Mouse (Mus musculus) cerebellum, postnatal 4 days (tissue): ENCODE results near the gene Kdm8.
"Not testable (repeated sequence)": the region's sequence is repeated elsewhere in the genome, so short reads cannot be mapped to it uniquely, and the experiment has no call there.

Experiments
- DNase-seq, 2 experiments: peaks; one replicate each; pipeline ENCODE4 v3.0.0; 2022; ENCODE audit warnings: low spot score in 2 of 2, mixed read lengths in 1 of 2

The Kdm8 gene

DNA sequence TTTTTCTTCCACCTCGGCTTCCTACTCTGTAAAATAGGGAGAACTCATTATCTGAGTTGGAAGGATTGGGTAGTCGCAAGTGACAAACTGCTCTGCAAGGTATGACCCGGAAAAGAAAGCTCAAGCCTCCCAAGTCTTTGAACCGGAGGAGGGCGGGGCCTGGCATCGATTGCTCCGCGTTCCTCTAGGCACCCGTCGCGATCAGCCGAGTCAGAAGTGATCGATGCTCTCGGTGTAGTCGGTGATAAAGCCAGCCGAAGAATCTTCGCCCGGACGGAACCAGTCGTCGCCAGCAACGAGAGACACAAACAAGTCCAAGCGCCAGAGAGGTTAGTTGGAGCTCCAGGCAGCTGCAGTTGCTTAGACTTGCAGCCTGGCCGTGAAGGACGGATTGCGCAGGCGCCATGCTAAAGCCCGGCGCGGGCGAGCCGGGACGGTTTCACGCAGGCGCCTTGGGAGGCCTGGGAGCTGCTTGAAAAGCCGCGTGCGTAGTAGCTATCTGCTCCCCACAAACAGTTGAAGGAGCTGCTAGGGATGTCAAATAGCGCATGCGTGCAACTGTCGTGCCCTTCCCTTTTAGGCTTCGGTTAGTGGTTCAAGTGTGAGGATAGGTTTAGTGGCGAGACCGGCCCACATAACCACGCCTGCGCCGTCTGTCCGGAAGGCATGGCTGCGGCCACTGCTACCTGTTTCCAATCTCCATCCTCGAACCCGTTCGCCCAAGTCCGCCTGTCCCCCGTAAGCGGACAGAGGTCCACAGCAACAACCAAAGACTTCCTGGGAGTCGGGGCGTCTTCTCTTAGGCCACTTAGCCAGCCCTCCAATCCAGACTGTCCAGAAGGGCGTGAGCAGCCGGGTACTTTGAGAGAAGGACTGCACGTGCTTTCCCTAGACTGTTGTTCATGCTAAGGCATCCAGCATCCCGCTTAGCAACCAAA, at the start of gene Kdm8:
TSS of gene Kdm8 (plus strand) at position 213 of the 938 bp plus-strand sequence.
- peak; percentile 77 to 89 for DNase-seq

DNA sequence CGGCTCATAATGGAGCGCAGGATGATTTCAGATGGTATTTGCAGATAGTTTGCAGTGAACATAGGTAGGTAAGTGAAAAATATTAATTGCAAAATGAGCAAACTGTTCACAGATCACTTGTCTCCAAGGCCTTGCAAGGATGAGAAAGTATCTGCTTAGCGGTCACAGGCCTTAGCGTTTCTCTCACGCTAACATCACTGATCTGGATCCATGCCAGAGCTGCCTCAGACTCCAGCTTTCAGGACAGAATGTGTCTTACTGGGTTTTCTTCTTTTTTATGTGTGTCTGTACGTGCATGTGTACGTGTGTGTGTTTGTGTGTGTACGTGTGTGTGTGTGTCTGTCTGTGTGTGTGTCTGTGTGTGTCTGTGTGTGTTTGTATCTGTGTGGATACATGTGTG, 46.4 kb upstream of the Kdm8 start:
- DNase-seq: no peak

DNA sequence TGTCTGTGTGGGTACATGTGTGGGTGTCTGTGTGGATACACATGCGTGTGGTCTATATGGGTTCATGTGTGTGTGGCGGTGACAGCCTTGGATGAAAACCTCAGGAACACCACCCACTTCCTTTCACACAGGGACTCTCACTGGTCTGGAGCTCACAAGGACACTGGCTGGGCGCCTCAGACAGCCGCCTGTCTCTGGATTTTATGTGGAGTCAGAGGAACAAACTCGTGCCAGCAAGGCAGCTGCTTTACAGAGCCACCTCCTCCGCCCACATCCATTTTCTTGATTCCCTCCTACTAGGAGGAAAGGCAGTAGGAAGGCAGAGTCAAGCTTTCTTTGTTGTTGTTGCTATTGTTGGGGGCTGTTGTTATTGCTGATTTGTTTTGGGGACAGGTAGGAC, 45.8 kb upstream of the Kdm8 start:
- DNase-seq: no peak

DNA sequence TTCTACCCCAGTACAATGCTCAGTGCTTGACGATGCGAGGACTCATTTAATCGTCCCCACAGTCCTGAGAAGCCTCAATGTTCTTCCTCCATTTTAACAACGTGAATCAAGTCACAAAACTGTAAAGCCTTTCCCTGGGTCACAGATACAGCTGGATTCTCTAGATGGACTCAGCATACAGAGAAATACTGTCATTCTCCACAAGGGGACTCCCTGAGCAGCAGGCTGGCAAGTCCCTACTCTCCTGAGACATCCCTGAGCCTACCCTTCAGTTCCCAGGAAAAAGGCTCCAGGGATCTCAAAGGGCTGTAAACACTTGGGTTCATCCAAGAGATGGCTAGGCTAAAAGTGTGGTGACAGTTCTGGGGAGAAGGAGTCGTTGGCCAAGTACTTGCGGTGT, 37.3 kb upstream of the Kdm8 start:
- no peak for DNase-seq

DNA sequence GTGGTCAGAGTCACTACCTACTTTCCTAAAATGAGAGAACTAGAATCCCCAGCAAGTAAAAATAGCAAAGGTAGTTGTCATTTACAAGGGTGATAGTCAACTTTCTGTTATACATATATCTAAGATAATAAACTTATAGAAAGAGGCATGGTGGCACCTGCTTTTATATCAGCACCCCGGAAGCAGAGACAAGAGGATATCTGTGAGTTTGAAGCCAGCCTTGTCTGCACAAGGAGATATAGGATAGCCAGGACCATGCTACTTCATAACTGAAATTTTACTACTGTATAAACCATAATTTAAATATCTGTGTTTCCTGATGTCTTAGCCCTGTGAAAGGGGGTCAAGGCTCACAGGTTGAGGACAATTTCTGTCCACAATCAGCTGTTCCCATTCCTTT, 29.4 kb upstream of the Kdm8 start:
- no peak for DNase-seq

DNA sequence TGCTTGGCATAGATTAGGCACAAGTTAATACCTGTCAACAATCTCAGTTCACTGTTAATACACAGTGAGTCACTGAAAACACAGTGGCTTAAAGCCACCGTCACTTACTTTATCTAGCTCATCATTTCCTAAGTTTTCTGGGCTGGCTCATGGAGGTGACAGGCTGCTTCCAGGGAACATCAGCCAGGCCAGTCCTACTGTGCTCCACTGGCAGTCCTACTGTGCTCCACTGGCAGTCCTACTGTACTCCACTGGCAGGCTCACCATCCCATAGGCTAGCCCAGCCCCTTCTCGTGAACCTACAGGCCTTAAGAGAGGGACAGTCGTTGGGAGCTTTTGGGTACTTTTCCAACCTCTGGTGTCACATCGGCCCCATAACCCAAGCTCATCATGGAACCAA, 28.7 kb upstream of the Kdm8 start:
- no peak for DNase-seq

DNA sequence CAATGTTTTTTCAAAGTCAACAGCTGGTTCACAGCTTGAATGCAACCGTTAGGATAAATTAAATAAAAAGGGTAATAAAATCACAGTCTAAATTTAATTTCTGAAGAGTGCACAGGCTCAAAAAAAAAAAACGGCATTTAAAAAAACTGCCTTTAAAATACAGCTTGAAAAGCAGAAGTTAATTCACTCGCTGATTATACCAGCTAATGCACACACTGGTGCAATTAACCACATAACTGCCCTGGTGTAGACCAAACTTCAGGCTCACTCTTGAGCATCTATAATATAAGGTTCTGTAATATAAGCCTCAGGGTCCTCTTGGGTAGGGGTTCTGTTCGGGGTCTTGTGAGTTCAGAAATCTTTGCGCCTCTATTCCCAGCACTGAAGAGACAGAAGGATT, 27.7 kb upstream of the Kdm8 start:
- no peak for DNase-seq

DNA sequence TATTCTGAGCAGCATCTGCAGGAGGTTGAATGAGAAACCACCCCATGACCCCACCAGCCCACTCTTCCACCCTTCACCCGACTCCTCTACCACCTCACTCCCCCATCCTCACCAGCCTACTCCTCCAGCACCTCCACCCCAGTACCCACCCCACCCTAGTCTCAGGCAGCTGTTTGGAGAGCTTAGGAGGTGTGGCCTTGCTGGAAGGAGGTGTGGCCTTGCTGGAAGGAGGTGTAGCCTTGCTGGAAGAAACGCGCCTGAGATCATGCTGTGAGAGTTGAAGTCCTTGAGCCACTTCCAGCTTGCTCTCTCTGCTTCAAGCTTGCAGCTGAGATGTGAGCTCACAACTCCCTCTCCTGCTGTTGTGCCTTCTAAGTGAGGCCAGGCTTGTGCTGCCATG, 26.1 kb upstream of the Kdm8 start:
- DNase-seq: no peak

DNA sequence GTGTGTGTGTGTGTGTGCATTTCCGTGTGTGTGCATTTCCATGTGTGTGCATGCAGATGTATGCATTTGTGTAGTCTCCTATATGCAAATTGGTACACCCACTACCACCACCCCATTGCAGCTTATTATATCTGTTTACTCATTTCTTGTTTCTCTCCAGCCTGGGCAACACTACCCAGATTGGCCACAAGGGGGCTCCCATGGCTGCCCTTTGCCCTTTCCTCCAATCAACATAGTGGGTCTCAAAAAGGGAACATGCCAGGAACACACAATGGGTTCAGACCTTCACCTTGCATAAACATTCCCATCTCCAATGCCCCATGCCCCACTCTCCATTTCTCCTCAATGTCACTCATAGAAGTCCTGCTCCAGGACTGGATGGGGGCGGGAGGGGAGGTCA, 24.3 kb upstream of the Kdm8 start:
- DNase-seq: peak in 1 of 2 experiments; percentile 55

DNA sequence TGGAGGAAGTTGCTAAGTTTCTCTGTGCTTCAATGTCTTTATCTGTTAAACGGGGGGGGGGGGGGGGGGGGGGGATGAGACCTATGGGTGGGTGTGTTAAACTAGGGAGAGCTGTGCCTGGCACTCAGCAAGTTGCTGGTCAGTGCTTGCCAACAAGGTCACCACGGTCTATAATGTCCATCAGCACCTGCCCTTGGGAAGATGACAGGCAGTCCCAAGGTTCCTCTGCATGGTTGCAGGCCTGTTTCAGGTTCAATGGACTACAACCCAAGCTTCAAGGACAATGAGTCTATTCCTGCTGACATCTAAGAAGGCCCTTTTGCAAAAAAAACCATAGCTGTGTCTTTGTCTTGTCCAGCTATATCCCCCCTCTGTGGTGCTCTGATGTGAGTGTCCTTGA, 22.6 kb upstream of the Kdm8 start:
- no peak for DNase-seq

DNA sequence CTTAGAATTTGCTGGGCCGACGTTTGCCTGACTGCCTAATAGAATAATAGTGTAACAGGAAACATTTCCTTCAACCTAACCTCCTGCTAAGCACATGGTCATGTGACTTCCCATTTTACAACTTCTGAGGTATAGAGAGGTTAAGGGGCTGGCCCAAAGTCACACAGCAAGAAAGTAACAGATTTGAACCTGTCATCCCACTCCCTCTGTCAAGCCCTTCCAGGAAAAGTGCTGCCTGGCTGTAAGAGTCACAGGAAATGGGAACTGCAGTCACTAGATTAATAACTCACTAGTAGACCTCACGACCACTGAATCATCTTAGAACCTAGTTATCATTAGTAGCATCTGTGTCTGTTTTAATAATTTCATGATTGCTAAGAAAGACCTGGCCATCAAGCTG, 21.4 kb upstream of the Kdm8 start:
- no peak for DNase-seq

DNA sequence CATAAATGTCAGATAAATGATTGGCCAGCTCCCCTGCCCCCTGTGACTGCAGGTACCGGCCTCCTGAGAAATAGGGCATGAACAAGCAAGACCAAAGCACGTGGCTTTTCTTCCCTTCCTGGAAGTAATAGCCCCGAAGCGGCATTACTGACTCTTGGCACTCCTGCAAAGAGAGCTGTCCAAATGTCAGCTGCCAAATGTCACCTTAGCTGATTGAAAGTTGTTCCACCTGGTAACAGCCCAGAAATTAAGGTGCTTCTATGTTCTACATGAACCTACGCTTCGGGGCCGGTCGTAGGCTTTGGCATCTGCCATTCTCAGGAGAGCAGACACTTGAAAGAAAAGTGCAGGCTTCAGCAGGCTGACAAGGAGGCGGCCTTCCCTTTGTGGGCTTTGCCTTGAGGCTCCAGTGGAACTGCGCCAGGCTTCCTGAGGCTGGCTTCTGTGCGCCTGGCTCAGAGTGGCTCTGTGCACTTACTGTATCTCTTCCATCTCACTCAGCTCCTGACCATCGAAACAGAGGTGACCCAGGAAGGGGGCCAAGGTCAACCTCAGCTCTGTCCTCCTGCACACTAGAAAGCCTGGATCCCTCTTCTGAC, 16.9 kb upstream of the Kdm8 start:
- peak in 1 of 2 experiments; percentile 57 for DNase-seq

DNA sequence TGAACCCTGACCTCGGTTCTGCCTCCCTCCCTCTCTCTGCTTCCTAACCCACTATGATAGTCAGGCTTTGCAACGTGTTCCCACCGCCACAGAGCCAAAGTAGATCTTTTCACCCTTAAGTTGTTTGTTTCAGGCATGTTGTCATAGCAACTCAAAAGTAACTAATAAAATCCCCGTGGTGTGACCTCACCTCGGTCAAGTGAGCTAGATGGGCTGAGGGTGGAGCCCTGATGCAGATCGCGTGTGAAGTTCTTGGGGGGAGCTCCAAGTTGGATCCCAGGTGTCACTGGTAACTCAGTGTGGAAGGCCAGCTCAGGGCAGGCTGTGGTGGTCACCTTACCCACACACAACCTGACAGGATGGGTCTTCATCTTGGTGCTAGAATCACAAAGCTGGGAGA, 16.1 kb upstream of the Kdm8 start:
- no peak for DNase-seq

DNA sequence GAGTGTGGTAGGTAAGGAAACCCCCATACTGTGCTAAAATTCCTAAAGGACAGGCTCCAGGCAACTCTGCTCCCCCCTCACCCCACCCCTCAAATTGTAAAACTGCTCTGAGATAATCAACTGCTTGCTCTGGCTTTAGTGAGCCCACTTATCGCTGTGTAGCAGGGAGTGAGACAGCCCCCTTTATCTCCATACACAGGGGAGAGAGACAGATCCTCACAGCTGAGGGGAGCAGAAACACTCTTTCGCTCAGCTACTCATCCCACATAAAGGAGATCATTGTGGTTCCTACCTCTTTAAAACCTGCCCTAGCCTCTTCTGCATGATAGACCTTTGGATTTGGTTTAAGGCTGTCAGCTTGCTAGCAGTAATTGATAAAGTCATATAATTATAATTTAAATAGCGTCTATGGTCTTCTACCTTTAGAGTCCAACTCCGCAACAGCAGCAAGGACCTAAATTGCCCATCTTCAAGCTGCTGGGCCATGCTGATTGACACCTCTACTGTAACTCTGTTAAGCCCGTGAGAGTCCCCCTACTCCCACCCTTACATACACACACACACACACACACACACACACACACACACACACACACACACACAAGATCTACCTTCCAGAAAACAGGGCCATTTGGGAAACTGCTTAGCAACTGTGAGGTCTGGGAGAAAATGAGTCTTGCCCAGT, 15.5 kb upstream of the Kdm8 start:
- not testable (repeated sequence) for DNase-seq

DNA sequence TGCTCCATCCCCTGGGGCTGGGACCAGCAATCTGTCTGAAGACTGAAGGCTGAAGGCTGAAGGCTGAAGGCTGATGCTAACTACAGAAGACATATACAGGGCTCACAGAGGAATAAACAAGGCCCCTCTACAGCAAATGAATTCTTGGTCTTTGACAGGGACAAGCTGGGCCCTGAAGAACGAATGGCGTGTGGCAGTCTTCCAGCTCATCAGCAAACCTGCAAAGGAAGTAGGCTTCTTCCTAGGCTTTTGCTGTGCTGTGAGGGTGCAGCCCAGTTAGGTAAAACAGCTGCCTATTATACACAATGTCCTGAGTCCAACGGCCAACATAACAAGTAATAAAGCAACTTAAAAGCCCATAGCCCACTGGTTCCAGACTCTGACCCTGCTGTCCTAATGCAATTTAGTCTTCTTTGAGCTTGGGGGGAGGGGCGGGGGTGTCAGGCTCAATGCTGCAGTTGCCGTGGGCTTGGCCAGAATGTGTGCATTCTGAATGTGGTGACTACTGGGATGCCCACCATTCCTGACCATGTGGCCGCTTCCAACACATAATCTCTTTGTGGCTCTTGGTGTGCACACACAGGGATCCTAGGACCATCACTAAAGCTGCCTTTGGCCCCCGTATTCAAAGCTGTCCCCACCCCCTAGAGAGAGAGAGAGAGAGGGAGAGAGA, 14.2 kb upstream of the Kdm8 start:
- DNase-seq: no peak

DNA sequence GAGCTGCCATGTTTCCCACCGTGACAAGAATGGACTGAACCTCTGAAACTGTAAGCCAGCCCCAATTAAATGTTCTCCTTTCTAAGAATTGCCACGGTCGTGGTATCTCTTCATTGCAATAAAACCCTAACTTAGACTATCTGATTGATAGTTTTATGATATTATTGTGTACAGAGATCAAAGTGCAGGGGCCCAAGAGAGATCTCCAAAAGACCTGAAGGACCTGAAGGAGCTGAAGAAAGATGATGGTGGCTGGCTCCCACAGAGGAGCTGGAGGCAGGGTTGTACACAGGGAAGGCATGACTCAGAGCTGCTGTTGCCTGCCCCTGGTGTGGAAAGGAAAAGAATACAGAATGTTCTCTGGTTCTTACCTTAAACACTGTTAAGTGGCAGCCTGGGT, 10.6 kb upstream of the Kdm8 start:
- DNase-seq: no peak

DNA sequence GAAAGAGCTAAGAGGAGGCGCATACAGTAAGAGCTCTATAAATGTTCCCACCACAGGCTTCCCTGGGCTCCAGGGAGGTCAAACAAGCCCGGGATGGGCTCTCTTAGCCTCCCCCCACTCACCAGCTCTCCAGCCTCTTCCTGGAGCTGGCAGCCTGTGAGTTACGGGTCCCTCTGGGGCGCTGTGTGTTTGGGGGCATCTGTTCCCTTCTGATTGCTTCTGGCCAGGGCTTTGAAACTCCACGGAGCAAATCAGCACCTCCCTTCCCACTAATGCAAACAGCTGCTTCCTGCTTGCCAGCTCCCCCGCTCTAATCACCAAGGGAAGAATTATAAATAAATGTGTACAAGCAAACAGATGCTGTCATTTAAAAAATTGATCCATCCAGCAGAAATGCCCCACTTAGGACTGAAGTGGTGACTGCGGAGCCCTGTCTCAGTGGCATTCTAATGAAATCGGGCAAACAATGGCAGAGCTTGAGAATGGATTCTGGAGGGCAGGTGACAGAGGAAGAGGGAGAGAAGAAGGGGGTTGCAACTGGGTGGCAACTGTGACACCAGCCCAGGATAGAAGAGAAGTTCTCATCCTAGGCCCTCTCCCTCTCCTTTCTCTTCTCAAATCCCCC, 9.7 kb upstream of the Kdm8 start:
- no peak for DNase-seq

DNA sequence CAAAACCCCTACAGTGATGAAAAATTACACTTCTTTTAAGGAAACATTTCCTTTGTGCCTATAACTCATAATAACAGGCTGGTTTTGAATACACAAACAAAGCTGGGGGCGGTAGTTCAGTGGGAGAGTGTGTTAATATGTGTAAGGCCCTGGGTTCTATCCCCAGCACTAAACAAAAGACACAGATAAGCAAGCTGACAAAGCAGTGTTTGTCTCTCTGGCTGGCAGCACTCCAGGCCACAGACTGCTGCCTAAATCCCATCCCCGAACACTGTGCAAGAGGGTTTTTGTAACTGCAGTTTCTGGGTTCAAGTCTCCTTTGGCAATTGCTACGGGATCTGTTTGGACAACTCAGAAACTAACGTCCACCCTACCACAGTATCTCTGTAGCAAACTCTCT, 2.2 kb upstream of the Kdm8 start:
- no peak for DNase-seq

DNA sequence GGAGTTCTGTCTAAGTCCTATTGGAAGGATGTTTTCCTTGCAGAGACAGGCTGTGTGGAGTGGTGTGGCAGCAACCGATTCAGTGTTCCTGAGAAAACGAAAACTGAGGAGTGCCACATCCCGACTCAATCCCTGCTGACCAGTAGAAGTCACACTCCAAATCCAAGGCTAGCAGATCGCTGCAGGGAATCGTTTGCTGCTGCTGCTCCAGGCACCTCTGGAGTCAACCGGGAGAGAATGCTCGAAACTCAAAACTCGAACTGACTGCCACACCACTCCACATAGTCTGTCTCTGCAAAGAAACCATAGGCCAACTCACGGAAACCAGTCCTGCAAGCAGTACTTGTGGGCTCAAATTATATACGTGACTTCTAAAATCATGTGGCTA, 406 bp upstream of the Kdm8 start:
- DNase-seq: no peak

DNA sequence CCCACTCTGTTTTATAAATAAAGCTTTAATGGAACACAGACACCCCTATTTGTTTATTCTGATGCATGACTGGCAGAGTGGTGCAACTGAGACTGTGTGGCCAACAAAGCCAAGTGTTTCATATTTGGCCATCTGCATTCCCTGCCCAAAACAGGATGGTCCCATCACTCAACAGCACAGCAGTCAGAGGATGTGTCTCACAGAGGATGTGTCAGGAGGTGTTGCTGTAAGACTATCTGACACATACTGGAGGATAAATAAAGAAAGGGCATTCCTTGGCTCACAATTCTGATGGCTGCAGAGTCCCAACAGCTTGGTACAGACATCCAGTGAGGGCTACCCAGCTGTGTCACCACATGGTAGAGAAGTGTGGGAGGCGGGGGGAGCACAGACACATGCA, 6.2 kb downstream of the Kdm8 start:
- no peak for DNase-seq

DNA sequence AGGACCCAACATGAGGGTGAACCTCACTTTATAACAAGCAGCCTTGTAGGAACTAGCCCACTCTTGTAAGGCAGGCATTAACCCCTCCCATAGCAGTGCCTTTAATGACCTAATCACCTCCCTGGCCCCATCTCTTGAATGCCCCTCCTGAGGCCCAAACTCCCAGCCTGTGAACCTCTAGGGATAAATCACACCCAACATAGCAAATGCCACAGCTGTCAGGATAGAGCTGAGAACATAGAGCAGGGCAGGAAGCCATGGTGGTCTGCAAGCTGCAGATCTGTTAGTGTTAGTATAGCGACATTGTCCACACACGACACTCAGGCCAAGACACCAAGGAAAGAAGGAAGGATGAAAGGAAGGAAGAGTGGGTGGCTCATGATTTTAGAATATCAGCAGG, 6.6 kb downstream of the Kdm8 start:
- DNase-seq: no peak

DNA sequence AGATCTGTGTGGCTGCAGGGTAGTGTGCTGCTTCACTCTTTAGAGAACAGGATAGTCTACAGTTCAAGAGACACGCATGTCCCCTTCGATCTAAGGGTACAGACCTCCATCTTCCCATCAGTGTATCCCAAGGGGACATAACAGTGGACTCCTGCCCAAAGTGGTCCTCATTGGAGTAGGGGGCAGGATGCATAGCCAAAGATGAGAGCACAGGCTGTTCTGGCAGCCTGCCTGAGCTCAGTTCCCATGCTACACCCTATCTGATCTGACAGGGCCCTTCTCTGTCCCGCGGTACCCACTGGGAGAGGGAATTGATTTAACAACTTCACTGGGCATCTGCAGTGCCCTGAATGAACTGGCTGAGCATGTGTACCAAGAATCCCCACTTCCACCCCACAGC, 9.2 kb downstream of the Kdm8 start:
- peak in 1 of 2 experiments; percentile 34 for DNase-seq
